Mouse (Mus musculus) cerebellum, adult 2 months (tissue): ENCODE data around the gene Hist1h2bj.

ENCODE experiments used
- CTCF ChIP-seq: fragments of 200-500 bp; IDR thresholded peaks from 2 replicates; pipeline ENCODE4 v1.5.1; 2011; ENCODE audit warnings: low read depth, mild to moderate bottlenecking, control low read depth, low read length, moderate library complexity, borderline replicate concordance; ENCODE audit not compliant: insufficient read depth
- POLR2A ChIP-seq: fragments of 200-500 bp; IDR thresholded peaks from 2 replicates; pipeline ENCODE4 v1.6.1; 2011; ENCODE audit warnings: low read length, control low read depth, borderline replicate concordance; ENCODE audit not compliant: insufficient read depth

DNA sequence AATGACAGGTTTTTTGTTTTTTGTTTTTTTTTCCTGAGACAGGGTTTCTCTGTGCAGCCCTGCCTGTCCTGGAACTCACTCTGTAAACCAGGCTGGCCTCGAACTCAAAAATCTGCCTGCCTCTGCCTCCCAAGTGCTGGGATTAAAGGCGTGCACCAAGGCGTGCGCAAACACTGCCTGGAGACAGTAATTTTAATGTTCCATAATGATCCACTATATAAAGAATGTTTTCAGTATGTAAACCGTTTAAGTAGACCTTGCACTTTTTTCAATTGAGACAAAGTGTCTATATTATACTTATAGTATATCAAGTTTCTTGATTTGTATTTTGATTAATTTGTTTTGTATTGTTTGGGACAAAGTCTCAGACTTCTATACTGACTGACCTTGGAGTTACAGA is 3.6 kb upstream of the Hist1h2bj start:
- TF ChIP-seq CTCF (no peak), POLR2A (no peak)
